ENCODE assay signal across 11 mouse cellular contexts in the genomic region with DNA sequence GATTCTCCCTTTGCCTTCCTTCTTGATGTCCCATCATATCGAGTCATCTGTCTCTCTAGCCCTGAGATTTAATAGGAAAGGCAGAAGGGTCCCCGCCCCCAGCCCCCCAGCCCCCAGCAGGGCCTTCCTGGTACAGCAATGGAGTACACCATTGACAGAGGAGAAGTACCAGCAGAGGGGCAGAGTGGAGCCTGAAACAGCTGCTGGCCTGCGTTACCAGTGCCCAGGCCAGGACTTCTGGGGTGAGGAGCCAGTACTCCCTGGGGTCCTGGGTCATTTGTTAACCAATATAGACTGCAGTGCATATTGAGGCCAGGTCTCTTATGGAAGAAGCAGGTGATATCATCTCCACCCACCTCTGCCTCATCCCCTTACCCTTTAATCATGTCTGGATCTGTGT. TPM values are rescaled to one million over a fixed set of nuclear protein-coding genes. Genes with fewer than 3 reads are reported as not detected.
A peak's percentile ranks its signal among the peaks of the same experiment; 100 is the strongest.
DNase-seq lines count a peak whose midpoint lies in the region; ATAC-seq and TF ChIP-seq lines count a peak whose summit lies in the region.
"Had no signal": no experiment of that assay in that cellular context is flagged by ENCODE, and none has a peak within 500 bp of the region (broad histone marks: within the 10 kb centered on the region; RNA-seq: fewer than 3 reads in every experiment).

No protein-coding gene starts in this region.

- H3K27me3 ChIP-seq in forebrain, embryonic 10.5 days (ENCODE audit: poor library complexity, severe bottlenecking), result no peaks in the 10 kb centered on the region
- H3K27me3 ChIP-seq in forebrain, embryonic 15.5 days, result no peaks in the 10 kb centered on the region
- H3K27me3 ChIP-seq in heart, embryonic 15.5 days, result no peaks in the 10 kb centered on the region
- H3K27me3 ChIP-seq in neural tube, embryonic 13.5 days, result no peaks in the 10 kb centered on the region
- no peaks in the 10 kb centered on the region for H3K27me3 ChIP-seq in neural tube, embryonic 15.5 days (replicated peaks)
- no peaks in the 10 kb centered on the region for H3K27me3 ChIP-seq in stomach, postnatal 0 days (ENCODE audit: control insufficient read depth, insufficient read depth, low read length)
- H3K27me3 ChIP-seq: stomach, embryonic 15.5 days had no signal

- H3K36me3 ChIP-seq in forebrain, embryonic 10.5 days (replicated peaks), result peaks cover 85% of the 10 kb centered on the region
- peaks cover 5% of the 10 kb centered on the region for H3K36me3 ChIP-seq in forebrain, embryonic 15.5 days
- H3K36me3 ChIP-seq in heart, embryonic 15.5 days, result no peaks in the 10 kb centered on the region; the same call in 1 of the 2 replicates
- H3K36me3 ChIP-seq in neural tube, embryonic 13.5 days, result peaks cover 40% of the 10 kb centered on the region
- peaks cover 13% of the 10 kb centered on the region for H3K36me3 ChIP-seq in neural tube, embryonic 15.5 days
- H3K36me3 ChIP-seq in stomach, postnatal 0 days (ENCODE audit: control insufficient read depth, insufficient read depth, low read length), result peaks cover 12% of the 10 kb centered on the region; the same call in 1 of the 2 replicates

- no peak overlapping the region for H3K4me3 ChIP-seq in forebrain, embryonic 10.5 days
- H3K4me3 ChIP-seq in forebrain, embryonic 15.5 days, result no peak overlapping the region
- H3K4me3 ChIP-seq in heart, embryonic 15.5 days, result no peak overlapping the region
- H3K4me3 ChIP-seq in neural tube, embryonic 13.5 days, result no peak overlapping the region
- H3K4me3 ChIP-seq in neural tube, embryonic 15.5 days (replicated peaks), result no peak overlapping the region
- no peak overlapping the region for H3K4me3 ChIP-seq in stomach, postnatal 0 days (ENCODE audit: low read depth, low read length)
- H3K4me3 ChIP-seq: stomach, embryonic 15.5 days had no signal

- ATAC-seq in forebrain, embryonic 15.5 days (replicated peaks), result no peak
- ATAC-seq in heart, embryonic 15.5 days (replicated peaks; ENCODE audit: insufficient number of reproducible peaks, insufficient read depth, low FRiP score, low read depth), result no peak
- no peak for ATAC-seq in neural tube, embryonic 13.5 days (ENCODE audit: low read depth)
- no peak for ATAC-seq in neural tube, embryonic 15.5 days (ENCODE audit: low FRiP score)
- no peak for ATAC-seq in stomach, postnatal 0 days (ENCODE audit: low FRiP score, low TSS enrichment)

- H3K4me1 ChIP-seq in forebrain, embryonic 10.5 days, result peaks cover 79% of the 10 kb centered on the region
- peaks cover 53% of the 10 kb centered on the region for H3K4me1 ChIP-seq in forebrain, embryonic 15.5 days
- H3K4me1 ChIP-seq in heart, embryonic 15.5 days (replicated peaks), result peaks cover 98% of the 10 kb centered on the region
- peaks cover 73% of the 10 kb centered on the region for H3K4me1 ChIP-seq in neural tube, embryonic 13.5 days (replicated peaks)
- peaks cover 63% of the 10 kb centered on the region for H3K4me1 ChIP-seq in neural tube, embryonic 15.5 days
- H3K4me1 ChIP-seq in stomach, postnatal 0 days (replicated peaks; ENCODE audit: control insufficient read depth, insufficient read depth), result peaks cover 9% of the 10 kb centered on the region

- H3K4me2 ChIP-seq in forebrain, embryonic 15.5 days (replicated peaks), result no peak overlapping the region
- H3K4me2 ChIP-seq in heart, embryonic 15.5 days, result no peak overlapping the region
- H3K4me2 ChIP-seq in neural tube, embryonic 13.5 days, result no peak overlapping the region
- H3K4me2 ChIP-seq in neural tube, embryonic 15.5 days, result no peak overlapping the region
- no peak overlapping the region for H3K4me2 ChIP-seq in stomach, postnatal 0 days (replicated peaks; ENCODE audit: low read depth)
- H3K4me2 ChIP-seq: stomach, embryonic 15.5 days had no signal

- TF ChIP-seq EP300 in stomach, postnatal 0 days (optimal IDR thresholded peaks at IDR 0.05), result no peak

- no peaks in the 10 kb centered on the region for H3K9me3 ChIP-seq in forebrain, embryonic 10.5 days
- H3K9me3 ChIP-seq in forebrain, embryonic 15.5 days, result no peaks in the 10 kb centered on the region
- H3K9me3 ChIP-seq in heart, embryonic 15.5 days (replicated peaks), result no peaks in the 10 kb centered on the region
- H3K9me3 ChIP-seq in neural tube, embryonic 13.5 days, result no peaks in the 10 kb centered on the region
- H3K9me3 ChIP-seq in neural tube, embryonic 15.5 days (replicated peaks), result no peaks in the 10 kb centered on the region
- no peaks in the 10 kb centered on the region for H3K9me3 ChIP-seq in stomach, postnatal 0 days (ENCODE audit: control insufficient read depth, low read length)
- H3K9me3 ChIP-seq: stomach, embryonic 15.5 days had no signal

- no peak for DNase-seq in forebrain, embryonic 10.5 days (ENCODE audit: extremely low spot score, low spot score)
- DNase-seq in heart, postnatal 4 days, result no peak
- no peak for DNase-seq in neural tube, embryonic 10.5 days (ENCODE audit: extremely low spot score, low spot score)
- no peak for DNase-seq in stomach, postnatal 0 days (ENCODE audit: low spot score)
- DNase-seq: adrenal gland, adult 8-10 months; right cerebral cortex, postnatal 4 days had no signal

- TF ChIP-seq CTCF in stomach, postnatal 0 days (IDR thresholded peaks at IDR 0.05; ENCODE audit: low read depth), result no peak

- H3K27ac ChIP-seq in forebrain, embryonic 10.5 days, result peak overlapping the region; percentile 42
- H3K27ac ChIP-seq in forebrain, embryonic 15.5 days (replicated peaks), result no peak overlapping the region
- H3K27ac ChIP-seq in heart, embryonic 15.5 days, result peak overlapping the region; percentile 73
- H3K27ac ChIP-seq in neural tube, embryonic 13.5 days (replicated peaks), result peak overlapping the region; percentile 68
- peak overlapping the region; percentile 35 for H3K27ac ChIP-seq in neural tube, embryonic 15.5 days (replicated peaks)
- H3K27ac ChIP-seq in stomach, postnatal 0 days (replicated peaks), result no peak overlapping the region
- H3K27ac ChIP-seq: stomach, embryonic 15.5 days had no signal

- no peak overlapping the region for H3K9ac ChIP-seq in forebrain, embryonic 15.5 days (replicated peaks)
- no peak overlapping the region for H3K9ac ChIP-seq in heart, embryonic 15.5 days
- peak overlapping the region; percentile 1; the same call in 1 of the 2 replicates for H3K9ac ChIP-seq in neural tube, embryonic 13.5 days
- no peak overlapping the region for H3K9ac ChIP-seq in neural tube, embryonic 15.5 days (replicated peaks)
- H3K9ac ChIP-seq in stomach, postnatal 0 days (ENCODE audit: low read length), result no peak overlapping the region
- H3K9ac ChIP-seq: stomach, embryonic 15.5 days had no signal

- 81% methylated on average over 3 of the region's 3 CpGs for WGBS in forebrain, embryonic 10.5 days
- WGBS in forebrain, embryonic 15.5 days, result 96% methylated on average over 3 of the region's 3 CpGs
- WGBS in heart, embryonic 15.5 days, result 67% methylated on average over 3 of the region's 3 CpGs
- 66% methylated on average over 3 of the region's 3 CpGs for WGBS in neural tube, embryonic 13.5 days
- 71% methylated on average over 3 of the region's 3 CpGs for WGBS in neural tube, embryonic 15.5 days
- WGBS in stomach, postnatal 0 days, result 72% methylated on average over 3 of the region's 3 CpGs

RNA-seq across cellular contexts. Expression of a gene that starts 51.4 kb away (rescaled TPM):
- polyA plus RNA-seq in forebrain, embryonic 10.5 days (2016; fragmentation: Nextera tagmentation; extraction: Ambion mirVana), result 38.8 and 42.5 TPM in 2 replicates
- polyA plus RNA-seq in forebrain, embryonic 15.5 days (2015; fragmentation: Nextera tagmentation; extraction: Ambion mirVana), result 57.5 and 63.9 TPM in 2 replicates
- polyA plus RNA-seq in heart, embryonic 15.5 days (2015; fragmentation: Nextera tagmentation; extraction: Ambion mirVana), result 22.1 and 26.2 TPM in 2 replicates
- 10 to 100 TPM; 67.0 to 78.5 TPM for total RNA-seq in heart, postnatal 4 days (2021)
- polyA plus RNA-seq in neural tube, embryonic 13.5 days (2015; fragmentation: Nextera tagmentation; extraction: Ambion mirVana), result 57.2 and 66.2 TPM in 2 replicates
- 51.1 and 54.7 TPM in 2 replicates for polyA plus RNA-seq in neural tube, embryonic 15.5 days (2015; fragmentation: Nextera tagmentation; extraction: Ambion mirVana)
- 13.0 and 13.8 TPM in 2 replicates for polyA plus RNA-seq in stomach, postnatal 0 days (2015; fragmentation: Nextera tagmentation; extraction: Ambion mirVana)

Comparison
In these comparisons a context has a peak if more than half of its experiments do, and no peak if none do; other contexts are left out.
1. H3K27ac ChIP-seq: peak in forebrain, embryonic 10.5 days (single experiment), heart, embryonic 15.5 days (single experiment), neural tube, embryonic 13.5 days (single experiment) and neural tube, embryonic 15.5 days (single experiment); none in forebrain, embryonic 15.5 days (single experiment) and stomach, postnatal 0 days (single experiment).